Mouse (Mus musculus) cerebellum, adult 9-10 months (tissue): ENCODE results near the gene Adam23.
"Not testable (repeated sequence)": the region's sequence is repeated elsewhere in the genome, so short reads cannot be mapped to it uniquely, and the experiment has no call there.

Experiments
- DNase-seq: peaks from one replicate; pipeline ENCODE4 v3.0.0; 2022

Adam23 gene

GRCm38 (mm10) chr1:63586869-63587268 lies 141.2 kb downstream of the Adam23 start:
- DNase-seq: no peak

GRCm38 (mm10) chr1:63603870-63604500 lies 158.3 kb downstream of the Adam23 start:
- DNase-seq: no peak

GRCm38 (mm10) chr1:63609613-63610012 lies 163.9 kb downstream of the Adam23 start:
- DNase-seq: no peak

- DNase-seq: no peak
These were observed 168.9 kb downstream of the Adam23 start for GRCm38 (mm10) chr1:63614594-63614993.

GRCm38 (mm10) chr1:63615668-63616067 lies 170.0 kb downstream of the Adam23 start, which contains the start of gene Gm39653:
TSS of gene Gm39653 (plus strand) at chr1:63615968.
- no peak for DNase-seq

GRCm38 (mm10) chr1:63628211-63628610 lies 182.5 kb downstream of the Adam23 start:
- DNase-seq: no peak

- DNase-seq: not testable (repeated sequence)
These were observed 184.7 kb downstream of the Adam23 start for GRCm38 (mm10) chr1:63630390-63630789.

- DNase-seq: no peak
These were observed 194.2 kb downstream of the Adam23 start for GRCm38 (mm10) chr1:63639921-63640320.
